Mouse (Mus musculus) megakaryocyte, embryonic 14.5 days (primary cell): ENCODE data around the gene Asap2.
"Not testable (repeated sequence)": the region's sequence is repeated elsewhere in the genome, so short reads cannot be mapped to it uniquely, and the experiment has no call there.

ENCODE experiments used
- FLI1 ChIP-seq: IDR thresholded peaks from 2 replicates; pipeline ENCODE4 v1.6.1; 2012; ENCODE audit warnings: low read length, inconsistent platforms, mixed read lengths
- GATA1 ChIP-seq: IDR thresholded peaks from 3 replicates; pipeline ENCODE4 v1.6.1; 2012; ENCODE audit warnings: mixed read lengths, low read length, inconsistent platforms, borderline replicate concordance

DNA sequence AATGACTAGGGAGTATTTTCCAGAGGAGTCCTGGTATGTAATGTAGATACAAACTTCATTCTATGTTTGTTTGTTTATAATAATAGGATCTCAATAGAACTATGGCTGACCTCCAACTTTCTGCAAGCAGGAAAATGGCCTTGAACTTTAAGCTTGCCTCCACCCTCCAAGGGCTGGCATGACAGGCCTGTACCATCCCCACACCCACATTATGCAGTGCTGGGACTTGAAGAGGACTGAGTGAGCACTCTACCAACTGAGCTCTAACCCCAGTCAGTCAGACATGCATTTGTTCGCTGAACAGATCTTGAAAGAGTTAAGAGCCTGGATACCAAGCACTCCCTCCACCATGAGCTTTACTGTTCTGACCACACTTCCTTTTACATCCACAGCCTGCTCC, 102.2 kb downstream of the Asap2 start:
- not testable (repeated sequence) for TF ChIP-seq GATA1, FLI1
